Mouse (Mus musculus) heart, embryonic 15.5 days (tissue): ENCODE results near the gene Tmem253. TPM values are rescaled to one million over a fixed set of nuclear protein-coding genes. Genes with fewer than 3 reads are reported as not detected.

Experiments
- ATAC-seq: fragments of 200-750 bp; cut with Nextera tagmentation; replicated peaks from 2 replicates; pipeline ENCODE4 v1.8.0; 2017; ENCODE audit warnings: low read depth, moderate TSS enrichment; ENCODE audit not compliant: insufficient number of reproducible peaks, insufficient read depth, low FRiP score
- H3K27ac ChIP-seq: fragments of 300-500 bp; sonication (generic); 2 replicates; pipeline ENCODE4 v1.5.1; 2015; ENCODE audit warnings: mild to moderate bottlenecking, inconsistent platforms
- H3K27me3 ChIP-seq: fragments of 300-500 bp; sonication (generic); 2 replicates; pipeline ENCODE4 v1.6.1; 2015; ENCODE audit warnings: inconsistent platforms
- H3K36me3 ChIP-seq: fragments of 300-500 bp; sonication (generic); 2 replicates; pipeline ENCODE4 v1.6.1; 2015; ENCODE audit warnings: mild to moderate bottlenecking, inconsistent platforms
- H3K4me1 ChIP-seq: fragments of 300-500 bp; sonication (generic); replicated peaks from 2 replicates; pipeline ENCODE4 v1.6.1; 2015; ENCODE audit warnings: inconsistent platforms
- H3K4me2 ChIP-seq: fragments of 300-500 bp; sonication (generic); 2 replicates; pipeline ENCODE4 v1.6.1; 2015; ENCODE audit warnings: inconsistent platforms, mild to moderate bottlenecking, moderate library complexity
- H3K4me3 ChIP-seq: fragments of 300-500 bp; sonication (generic); 2 replicates; pipeline ENCODE4 v1.5.1; 2015; ENCODE audit warnings: mild to moderate bottlenecking, inconsistent platforms
- H3K9ac ChIP-seq: fragments of 300-500 bp; sonication (generic); 2 replicates; pipeline ENCODE4 v1.6.1; 2015; ENCODE audit warnings: mild to moderate bottlenecking, inconsistent platforms
- H3K9me3 ChIP-seq: fragments of 300-500 bp; sonication (generic); replicated peaks from 2 replicates; pipeline ENCODE4 v1.6.1; 2016; ENCODE audit warnings: inconsistent platforms
- WGBS: fragments of 180-500 bp; shearing (Covaris S2); methylation state at CpG from one replicate; pipeline ENCODE4 v1.1.7; 2015; ENCODE audit warnings: mixed read lengths; 5-methylcytosine and 5-hydroxymethylcytosine counted together
- polyA plus RNA-seq: library from polyadenylated mRNA; unstranded; fragments of >200 nt; fragmentation: Nextera tagmentation; extraction: Ambion mirVana; gene quantifications from 2 replicates; pipeline ENCODE4 v1.2.1, GENCODE M21; 2015

The Tmem253 gene
- polyA plus RNA-seq, 1 experiment from 2014 or later: 0.60 TPM

GRCm38 (mm10) chr14:52060800-52061199, 45.3 kb downstream of the Tmem253 start:
- Histone ChIP-seq H3K27me3 (no peaks in the 10 kb centered on the region), H3K36me3 (no peaks in the 10 kb centered on the region), H3K9ac (no peak overlapping the region), H3K4me3 (no peak overlapping the region), H3K4me2 (no peak overlapping the region), H3K9me3 (no peaks in the 10 kb centered on the region), H3K4me1 (no peaks in the 10 kb centered on the region), H3K27ac (no peak overlapping the region)
- WGBS: 76% methylated on average over 1 of the region's 1 CpGs
- ATAC-seq: no peak

DNA sequence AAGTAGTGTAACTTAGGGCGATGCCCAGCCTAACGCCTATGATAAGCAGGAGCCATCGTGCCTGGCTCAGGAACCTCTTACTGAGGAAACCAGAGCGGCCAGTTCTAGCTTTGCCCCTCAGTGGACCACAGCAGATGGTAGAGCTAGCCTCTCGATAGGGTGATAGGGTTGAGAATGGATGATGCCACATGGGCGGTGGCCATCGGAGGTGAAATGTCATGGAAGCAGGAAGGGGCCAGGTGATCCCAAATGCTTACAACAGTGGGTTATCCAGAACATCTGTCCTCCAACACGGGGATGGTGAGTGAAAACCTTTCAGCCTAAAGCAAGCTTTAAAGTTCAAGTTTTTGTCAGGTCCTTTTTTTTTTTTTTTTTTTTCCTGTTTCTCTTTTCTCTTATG, 46.3 kb downstream of the Tmem253 start:
- Histone ChIP-seq H3K4me2 (no peak overlapping the region), H3K4me1 (no peaks in the 10 kb centered on the region), H3K36me3 (no peaks in the 10 kb centered on the region), H3K27ac (no peak overlapping the region), H3K9ac (no peak overlapping the region), H3K27me3 (no peaks in the 10 kb centered on the region), H3K9me3 (no peaks in the 10 kb centered on the region), H3K4me3 (no peak overlapping the region)
- 84% methylated on average over 8 of the region's 8 CpGs for WGBS
- no peak for ATAC-seq

DNA sequence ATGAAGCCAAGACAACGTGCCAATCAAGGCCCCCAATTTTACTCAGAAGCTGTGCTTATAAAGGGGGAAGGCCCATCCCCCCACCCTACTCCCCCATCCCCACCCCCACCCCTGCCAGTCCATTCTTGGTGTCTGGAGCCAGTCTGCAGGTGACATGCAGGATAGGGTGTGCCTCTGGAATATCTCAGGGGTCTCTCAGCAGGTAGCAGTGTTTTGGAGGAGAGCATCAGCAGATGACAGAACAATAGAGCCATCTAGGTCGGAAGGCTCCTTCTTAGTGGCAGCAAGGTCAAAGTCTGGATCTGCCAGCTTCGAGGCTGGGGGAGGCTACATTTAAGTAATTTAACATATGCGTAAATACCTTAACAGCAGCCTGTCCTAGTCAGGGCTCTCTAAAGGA, 50.7 kb downstream of the Tmem253 start:
- no peaks in the 10 kb centered on the region for H3K4me1 ChIP-seq

More for the DNA sequence above, 50.7 kb downstream of the Tmem253 start:
- Histone ChIP-seq H3K9ac (no peak overlapping the region), H3K36me3 (peaks cover 6% of the 10 kb centered on the region; the same call in 1 of the 2 replicates), H3K4me2 (no peak overlapping the region), H3K4me3 (no peak overlapping the region), H3K27me3 (no peaks in the 10 kb centered on the region), H3K9me3 (no peaks in the 10 kb centered on the region), H3K27ac (no peak overlapping the region)
- no peak for ATAC-seq
- 53% methylated on average over 4 of the region's 4 CpGs for WGBS

Other genes with a start within 250 kb of the Tmem253 start
- not detected in 2 replicates for gene Ang4, start 242.1 kb upstream of the Tmem253 start, polyA plus RNA-seq
- not detected in 2 replicates for gene AY358078, start 215.6 kb upstream of the Tmem253 start, polyA plus RNA-seq
- gene Ear6, start 162.0 kb upstream of the Tmem253 start, polyA plus RNA-seq: not detected in 2 replicates
- gene Mettl17, start 130.8 kb upstream of the Tmem253 start, polyA plus RNA-seq: 35.6 and 39.4 TPM in 2 replicates
- 0.29 and 0.34 TPM in 2 replicates for gene Slc39a2, start 122.8 kb upstream of the Tmem253 start, polyA plus RNA-seq
- gene Ndrg2, start 101.5 kb upstream of the Tmem253 start, polyA plus RNA-seq: 330 and 367 TPM in 2 replicates
- not detected in 2 replicates for gene Tppp2, start 97.2 kb upstream of the Tmem253 start, polyA plus RNA-seq
- not detected in 2 replicates for gene Rnase13, start 92.9 kb upstream of the Tmem253 start, polyA plus RNA-seq
- 51.8 and 69.2 TPM in 2 replicates for gene Arhgef40, start 30.9 kb upstream of the Tmem253 start, polyA plus RNA-seq
- gene Zfp219, start 5.1 kb downstream of the Tmem253 start, polyA plus RNA-seq: 18.1 and 23.6 TPM in 2 replicates
- gene Olfr221, start 26.8 kb downstream of the Tmem253 start, polyA plus RNA-seq: not detected in 2 replicates
- gene Hnrnpc, start 88.4 kb downstream of the Tmem253 start, polyA plus RNA-seq: 326 and 346 TPM in 2 replicates
- 27.8 and 32.6 TPM in 2 replicates for gene Rpgrip1, start 95.0 kb downstream of the Tmem253 start, polyA plus RNA-seq
- gene Supt16, start 181.8 kb downstream of the Tmem253 start, polyA plus RNA-seq: 24.6 and 27.3 TPM in 2 replicates
- gene Chd8, start 242.1 kb downstream of the Tmem253 start, polyA plus RNA-seq: 17.2 and 22.1 TPM in 2 replicates